Mouse (Mus musculus): ENCODE results near the gene E130308A19Rik. TPM values are rescaled to one million over a fixed set of nuclear protein-coding genes. Genes with fewer than 3 reads are reported as not detected.

Gene E130308A19Rik
- polyA plus RNA-seq, 1 experiment from 2014 or later: 37.3 TPM

- ATAC-seq: no peak
- 49% methylated on average over 2 of the region's 2 CpGs for WGBS
- no peak overlapping the region for H3K4me2 ChIP-seq (ENCODE audit: low read length)
- H3K4me1 ChIP-seq (ENCODE audit: control insufficient read depth, insufficient read depth, low read depth, low read length): peaks cover 25% of the 10 kb centered on the region
- H3K9me3 ChIP-seq (ENCODE audit: control insufficient read depth, low read length): no peaks in the 10 kb centered on the region
- H3K9ac ChIP-seq (ENCODE audit: low read depth, low read length): no peak overlapping the region
- H3K27ac ChIP-seq (ENCODE audit: low read depth, low read length): no peak overlapping the region
- H3K36me3 ChIP-seq (ENCODE audit: control insufficient read depth, insufficient read depth, low read length): no peaks in the 10 kb centered on the region
- no peaks in the 10 kb centered on the region for H3K27me3 ChIP-seq (replicated peaks; ENCODE audit: control insufficient read depth, insufficient read depth, low read length)
- no peak overlapping the region for H3K4me3 ChIP-seq (ENCODE audit: low read length)
Measured at GRCm38 (mm10) chr4:59712955-59713354, 86.9 kb downstream of the E130308A19Rik start.

GRCm38 (mm10) chr4:59714472-59714871 lies 88.5 kb downstream of the E130308A19Rik start:
- WGBS: 82% methylated on average over 6 of the region's 6 CpGs
- H3K27me3 ChIP-seq (replicated peaks; ENCODE audit: control insufficient read depth, insufficient read depth, low read length): no peaks in the 10 kb centered on the region
- H3K27ac ChIP-seq (ENCODE audit: low read depth, low read length): no peak overlapping the region
- H3K4me3 ChIP-seq (ENCODE audit: low read length): no peak overlapping the region
- no peak overlapping the region for H3K4me2 ChIP-seq (ENCODE audit: low read length)
- H3K4me1 ChIP-seq (ENCODE audit: control insufficient read depth, insufficient read depth, low read depth, low read length): peaks cover 26% of the 10 kb centered on the region
- no peak overlapping the region for H3K9ac ChIP-seq (ENCODE audit: low read depth, low read length)
- no peaks in the 10 kb centered on the region for H3K9me3 ChIP-seq (ENCODE audit: control insufficient read depth, low read length)
- no peak for ATAC-seq
- H3K36me3 ChIP-seq (ENCODE audit: control insufficient read depth, insufficient read depth, low read length): no peaks in the 10 kb centered on the region

GRCm38 (mm10) chr4:59714926-59715325 lies 88.9 kb downstream of the E130308A19Rik start:
- Histone ChIP-seq H3K4me3 (ENCODE audit: low read length) (no peak overlapping the region), H3K4me2 (ENCODE audit: low read length) (no peak overlapping the region), H3K9ac (ENCODE audit: low read depth, low read length) (no peak overlapping the region), H3K36me3 (ENCODE audit: control insufficient read depth, insufficient read depth, low read length) (0 out of 2 replicates have a peak, but pooled peaks cover 2% of the 10 kb centered on the region), H3K9me3 (ENCODE audit: control insufficient read depth, low read length) (no peaks in the 10 kb centered on the region), H3K27me3 (replicated peaks; ENCODE audit: control insufficient read depth, insufficient read depth, low read length) (no peaks in the 10 kb centered on the region), H3K4me1 (ENCODE audit: control insufficient read depth, insufficient read depth, low read depth, low read length) (peaks cover 29% of the 10 kb centered on the region), H3K27ac (ENCODE audit: low read depth, low read length) (no peak overlapping the region)
- WGBS: 51% methylated on average over 7 of the region's 7 CpGs
- no peak for ATAC-seq

- H3K36me3 ChIP-seq (ENCODE audit: control insufficient read depth, insufficient read depth, low read length): 0 out of 2 replicates have a peak, but pooled peaks cover 2% of the 10 kb centered on the region
- no peak overlapping the region for H3K4me2 ChIP-seq (ENCODE audit: low read length)
- H3K27me3 ChIP-seq (replicated peaks; ENCODE audit: control insufficient read depth, insufficient read depth, low read length): no peaks in the 10 kb centered on the region
- H3K9ac ChIP-seq (ENCODE audit: low read depth, low read length): no peak overlapping the region
- no peak overlapping the region for H3K4me3 ChIP-seq (ENCODE audit: low read length)
- 52% methylated on average over 3 of the region's 3 CpGs for WGBS
- ATAC-seq: no peak
- no peak overlapping the region for H3K27ac ChIP-seq (ENCODE audit: low read depth, low read length)
- H3K4me1 ChIP-seq (ENCODE audit: control insufficient read depth, insufficient read depth, low read depth, low read length): peaks cover 29% of the 10 kb centered on the region
- H3K9me3 ChIP-seq (ENCODE audit: control insufficient read depth, low read length): no peaks in the 10 kb centered on the region
Measured at GRCm38 (mm10) chr4:59715531-59715930, 89.5 kb downstream of the E130308A19Rik start.

- no peak overlapping the region for H3K4me3 ChIP-seq (ENCODE audit: low read length)
- H3K9me3 ChIP-seq (ENCODE audit: control insufficient read depth, low read length): no peaks in the 10 kb centered on the region
- 0 out of 2 replicates have a peak, but pooled peaks cover 2% of the 10 kb centered on the region for H3K36me3 ChIP-seq (ENCODE audit: control insufficient read depth, insufficient read depth, low read length)
- WGBS: 83% methylated on average over 4 of the region's 4 CpGs
- H3K4me2 ChIP-seq (ENCODE audit: low read length): no peak overlapping the region
- H3K9ac ChIP-seq (ENCODE audit: low read depth, low read length): no peak overlapping the region
- no peak for ATAC-seq
- H3K27ac ChIP-seq (ENCODE audit: low read depth, low read length): no peak overlapping the region
- H3K27me3 ChIP-seq (replicated peaks; ENCODE audit: control insufficient read depth, insufficient read depth, low read length): no peaks in the 10 kb centered on the region
- H3K4me1 ChIP-seq (ENCODE audit: control insufficient read depth, insufficient read depth, low read depth, low read length): peaks cover 23% of the 10 kb centered on the region
Measured at GRCm38 (mm10) chr4:59717349-59717748, 91.3 kb downstream of the E130308A19Rik start.

- Histone ChIP-seq H3K4me3 (ENCODE audit: low read length) (no peak overlapping the region), H3K4me2 (ENCODE audit: low read length) (no peak overlapping the region), H3K36me3 (ENCODE audit: control insufficient read depth, insufficient read depth, low read length) (0 out of 2 replicates have a peak, but pooled peaks cover 2% of the 10 kb centered on the region), H3K27ac (ENCODE audit: low read depth, low read length) (no peak overlapping the region), H3K27me3 (replicated peaks; ENCODE audit: control insufficient read depth, insufficient read depth, low read length) (no peaks in the 10 kb centered on the region), H3K4me1 (ENCODE audit: control insufficient read depth, insufficient read depth, low read depth, low read length) (peaks cover 15% of the 10 kb centered on the region), H3K9ac (ENCODE audit: low read depth, low read length) (no peak overlapping the region), H3K9me3 (ENCODE audit: control insufficient read depth, low read length) (no peaks in the 10 kb centered on the region)
- 77% methylated on average over 8 of the region's 8 CpGs for WGBS
- no peak for ATAC-seq
Measured at GRCm38 (mm10) chr4:59718542-59718941, 92.5 kb downstream of the E130308A19Rik start.

- 78% methylated on average over 32 of the region's 32 CpGs for WGBS
- Histone ChIP-seq H3K36me3 (ENCODE audit: control insufficient read depth, insufficient read depth, low read length) (0 out of 2 replicates have a peak, but pooled peaks cover 2% of the 10 kb centered on the region), H3K9ac (ENCODE audit: low read depth, low read length) (no peak overlapping the region), H3K9me3 (ENCODE audit: control insufficient read depth, low read length) (no peaks in the 10 kb centered on the region), H3K4me2 (ENCODE audit: low read length) (no peak overlapping the region), H3K4me1 (ENCODE audit: control insufficient read depth, insufficient read depth, low read depth, low read length) (peaks cover 15% of the 10 kb centered on the region), H3K4me3 (ENCODE audit: low read length) (no peak overlapping the region), H3K27ac (ENCODE audit: low read depth, low read length) (no peak overlapping the region), H3K27me3 (replicated peaks; ENCODE audit: control insufficient read depth, insufficient read depth, low read length) (no peaks in the 10 kb centered on the region)
- no peak for ATAC-seq
Measured at GRCm38 (mm10) chr4:59719481-59720355, 93.7 kb downstream of the E130308A19Rik start.

- Histone ChIP-seq H3K27ac (ENCODE audit: low read depth, low read length) (no peak overlapping the region), H3K36me3 (ENCODE audit: control insufficient read depth, insufficient read depth, low read length) (0 out of 2 replicates have a peak, but pooled peaks cover 2% of the 10 kb centered on the region), H3K9me3 (ENCODE audit: control insufficient read depth, low read length) (no peaks in the 10 kb centered on the region), H3K4me1 (ENCODE audit: control insufficient read depth, insufficient read depth, low read depth, low read length) (peaks cover 5% of the 10 kb centered on the region), H3K27me3 (replicated peaks; ENCODE audit: control insufficient read depth, insufficient read depth, low read length) (no peaks in the 10 kb centered on the region), H3K4me3 (ENCODE audit: low read length) (no peak overlapping the region), H3K4me2 (ENCODE audit: low read length) (no peak overlapping the region), H3K9ac (ENCODE audit: low read depth, low read length) (no peak overlapping the region)
- 89% methylated on average over 3 of the region's 3 CpGs for WGBS
- no peak for ATAC-seq
Measured at GRCm38 (mm10) chr4:59721811-59722210, 95.8 kb downstream of the E130308A19Rik start.

GRCm38 (mm10) chr4:59725579-59725978 lies 99.6 kb downstream of the E130308A19Rik start:
- H3K9me3 ChIP-seq (ENCODE audit: control insufficient read depth, low read length): no peaks in the 10 kb centered on the region
- 90% methylated on average over 4 of the region's 4 CpGs for WGBS
- H3K36me3 ChIP-seq (ENCODE audit: control insufficient read depth, insufficient read depth, low read length): no peaks in the 10 kb centered on the region
- H3K4me2 ChIP-seq (ENCODE audit: low read length): no peak overlapping the region
- no peak overlapping the region for H3K9ac ChIP-seq (ENCODE audit: low read depth, low read length)
- no peak for ATAC-seq
- no peak overlapping the region for H3K27ac ChIP-seq (ENCODE audit: low read depth, low read length)
- H3K4me1 ChIP-seq (ENCODE audit: control insufficient read depth, insufficient read depth, low read depth, low read length): no peaks in the 10 kb centered on the region
- H3K4me3 ChIP-seq (ENCODE audit: low read length): no peak overlapping the region
- no peaks in the 10 kb centered on the region for H3K27me3 ChIP-seq (replicated peaks; ENCODE audit: control insufficient read depth, insufficient read depth, low read length)

All from hindbrain, embryonic 16.5 days (tissue).